Mouse (Mus musculus) neural tube, embryonic 14.5 days (tissue): ENCODE measurements around the gene Pla2g2c. TPM values are rescaled to one million over a fixed set of nuclear protein-coding genes. Genes with fewer than 3 reads are reported as not detected.

Experiments used
- ATAC-seq: fragments of 200-750 bp; cut with Nextera tagmentation; 2 replicates; pipeline ENCODE4 v1.8.0; 2017; ENCODE audit warnings: low read depth, mild to moderate bottlenecking, moderate TSS enrichment, moderate library complexity
- H3K27ac ChIP-seq: fragments of 300-500 bp; sonication (generic); 2 replicates; pipeline ENCODE4 v1.5.1; 2014; ENCODE audit warnings: low read depth, mild to moderate bottlenecking, control low read depth, low read length, moderate library complexity, mixed read lengths
- H3K27me3 ChIP-seq: fragments of 300-500 bp; sonication (generic); 2 replicates; pipeline ENCODE4 v1.6.1; 2014; ENCODE audit warnings: low read length; ENCODE audit not compliant: control insufficient read depth, insufficient read depth
- H3K36me3 ChIP-seq: fragments of 300-500 bp; sonication (generic); 2 replicates; pipeline ENCODE4 v1.6.1; 2014; ENCODE audit warnings: low read length, mixed read lengths; ENCODE audit not compliant: control insufficient read depth, insufficient read depth
- H3K4me1 ChIP-seq: fragments of 300-500 bp; sonication (generic); 2 replicates; pipeline ENCODE4 v1.6.1; 2014; ENCODE audit warnings: low read length; ENCODE audit not compliant: control insufficient read depth, insufficient read depth
- H3K4me2 ChIP-seq: fragments of 300-500 bp; sonication (generic); 2 replicates; pipeline ENCODE4 v1.6.1; 2014; ENCODE audit warnings: mild to moderate bottlenecking, low read depth, low read length, control low read depth
- H3K4me3 ChIP-seq: fragments of 300-500 bp; sonication (generic); 2 replicates; pipeline ENCODE4 v1.5.1; 2014; ENCODE audit warnings: low read depth, low read length, control low read depth, mixed read lengths
- H3K9ac ChIP-seq: fragments of 300-500 bp; sonication (generic); replicated peaks from 2 replicates; pipeline ENCODE4 v1.6.1; 2014; ENCODE audit warnings: low read depth, mild to moderate bottlenecking, control low read depth, low read length, mixed read lengths
- H3K9me3 ChIP-seq: fragments of 300-500 bp; sonication (generic); 2 replicates; pipeline ENCODE4 v1.6.1; 2016; ENCODE audit warnings: low read length; ENCODE audit not compliant: control insufficient read depth
- WGBS: fragments of 180-500 bp; shearing (Covaris S2); extraction: QIAGEN DNeasy Blood & Tissue Kit; methylation state at CpG from one replicate; pipeline ENCODE4 v1.1.7; 2014; 5-methylcytosine and 5-hydroxymethylcytosine counted together
- polyA plus RNA-seq: library from polyadenylated mRNA; unstranded; fragments of >200 nt; fragmentation: Nextera tagmentation; extraction: Ambion mirVana; gene quantifications from 2 replicates; pipeline ENCODE4 v1.2.1, GENCODE M21; 2014

The Pla2g2c gene
- 0.35 and 0.49 TPM in 2 replicates for polyA plus RNA-seq

GRCm38 (mm10) chr4:138724354-138725126 lies at the start of gene Pla2g2c:
TSS of gene Pla2g2c (plus strand) at chr4:138724792.
- peak within 1 kb of the TSS; percentile 24 for H3K4me3 ChIP-seq
- H3K9me3 ChIP-seq: no peaks in the 10 kb centered on the region
- H3K4me1 ChIP-seq: peaks cover 15% of the 10 kb centered on the region
- WGBS: 59% methylated on average over 18 of the region's 18 CpGs
- peak within 1 kb of the TSS; percentile 55 for H3K4me2 ChIP-seq
- no peaks in the 10 kb centered on the region for H3K27me3 ChIP-seq
- peak within 1 kb of the TSS; percentile 48; the same call in 1 of the 2 replicates for H3K27ac ChIP-seq
- no peak for ATAC-seq
- peak within 1 kb of the TSS; percentile 60 for H3K9ac ChIP-seq
- no peaks in the 10 kb centered on the region for H3K36me3 ChIP-seq

DNA sequence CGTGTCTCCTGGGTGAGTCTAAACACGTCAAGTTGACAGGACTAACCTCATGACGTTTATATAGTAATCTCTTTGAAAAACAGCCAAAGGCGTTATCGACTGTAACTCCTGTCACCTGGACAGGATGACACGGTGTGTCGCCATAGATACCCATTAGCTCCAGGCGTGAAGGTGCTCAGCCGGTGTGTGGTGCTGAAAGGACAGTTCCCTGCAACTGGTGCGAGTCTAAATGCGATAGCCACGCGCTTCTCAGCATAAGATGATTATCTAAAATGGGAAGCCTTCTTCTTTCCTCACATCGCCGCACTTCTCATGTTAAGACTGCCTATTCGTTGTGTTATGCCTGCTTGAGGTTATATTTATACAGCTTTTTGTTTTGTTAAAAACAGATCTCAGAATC lies 48.1 kb upstream of the Pla2g2c start:
- Histone ChIP-seq H3K9me3 (no peaks in the 10 kb centered on the region), H3K36me3 (no peaks in the 10 kb centered on the region), H3K27ac (no peak overlapping the region), H3K9ac (no peak overlapping the region), H3K4me3 (no peak overlapping the region), H3K4me1 (no peaks in the 10 kb centered on the region), H3K27me3 (no peaks in the 10 kb centered on the region), H3K4me2 (no peak overlapping the region)
- 14% methylated on average over 16 of the region's 16 CpGs for WGBS
- no peak for ATAC-seq

DNA sequence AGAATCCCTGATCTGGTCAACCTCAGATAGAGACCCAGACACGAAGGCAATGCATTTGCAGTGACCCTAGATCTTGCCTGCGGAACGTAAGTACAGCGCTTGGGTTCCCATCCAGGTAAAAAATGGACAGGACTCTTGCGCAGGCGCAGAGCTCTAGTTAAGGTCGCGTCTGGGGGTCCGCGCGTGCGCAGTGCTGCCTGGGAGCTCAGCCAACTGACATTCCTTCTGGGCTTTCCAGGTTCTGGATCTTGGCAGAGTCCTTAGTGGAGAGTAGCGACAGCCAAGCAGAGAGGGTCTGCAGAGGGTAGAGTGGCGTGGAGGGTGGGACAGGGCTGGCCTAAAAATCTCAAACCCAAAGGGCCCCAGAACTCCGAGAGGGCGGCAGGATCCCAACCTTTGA lies 47.0 kb upstream of the Pla2g2c start:
- Histone ChIP-seq H3K27ac (no peak overlapping the region; the same call in 1 of the 2 replicates), H3K9ac (no peak overlapping the region), H3K4me1 (no peaks in the 10 kb centered on the region), H3K4me3 (peak overlapping the region; percentile 6; the same call in 1 of the 2 replicates), H3K9me3 (no peaks in the 10 kb centered on the region), H3K36me3 (no peaks in the 10 kb centered on the region), H3K27me3 (no peaks in the 10 kb centered on the region), H3K4me2 (peak overlapping the region; percentile 41)
- WGBS: 23% methylated on average over 16 of the region's 16 CpGs
- peak; percentile 71 for ATAC-seq

DNA sequence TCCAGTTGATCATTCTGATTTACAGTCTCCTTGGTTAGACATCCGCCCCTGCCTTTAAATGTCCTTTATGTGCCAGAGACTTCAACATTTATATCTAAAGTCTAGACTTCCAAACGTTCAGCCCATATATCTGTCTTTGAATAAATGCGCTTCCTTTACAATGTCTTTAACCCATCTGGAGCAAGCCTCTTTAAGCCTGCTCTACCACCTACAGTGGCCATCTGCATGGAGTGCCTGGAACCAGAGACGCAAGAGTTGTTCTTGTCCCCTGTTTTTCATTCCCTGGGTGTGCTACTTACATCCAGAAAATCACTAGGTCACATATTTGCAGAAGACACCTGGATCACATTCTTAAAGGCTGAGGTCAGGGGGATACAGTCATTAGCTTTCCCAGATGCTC lies 44.5 kb upstream of the Pla2g2c start:
- H3K27me3 ChIP-seq: no peaks in the 10 kb centered on the region
- H3K4me2 ChIP-seq: no peak overlapping the region
- no peaks in the 10 kb centered on the region for H3K36me3 ChIP-seq
- 71% methylated on average over 4 of the region's 4 CpGs for WGBS
- 0 out of 2 replicates have a peak, but pooled peaks cover 3% of the 10 kb centered on the region for H3K4me1 ChIP-seq
- no peak for ATAC-seq
- no peak overlapping the region for H3K27ac ChIP-seq
- no peak overlapping the region for H3K4me3 ChIP-seq
- H3K9ac ChIP-seq: no peak overlapping the region
- H3K9me3 ChIP-seq: no peaks in the 10 kb centered on the region

GRCm38 (mm10) chr4:138682760-138683159 lies 41.8 kb upstream of the Pla2g2c start:
- Histone ChIP-seq H3K9me3 (no peaks in the 10 kb centered on the region), H3K27ac (peak overlapping the region; percentile 40), H3K4me1 (0 out of 2 replicates have a peak, but pooled peaks cover 3% of the 10 kb centered on the region), H3K36me3 (no peaks in the 10 kb centered on the region), H3K27me3 (no peaks in the 10 kb centered on the region), H3K4me2 (no peak overlapping the region), H3K4me3 (no peak overlapping the region), H3K9ac (no peak overlapping the region)
- 19% methylated on average over 2 of the region's 2 CpGs for WGBS
- 0 out of 2 replicates have a peak, but pooled peaks have one; percentile 46 for ATAC-seq

- Histone ChIP-seq H3K27ac (no peak overlapping the region), H3K4me1 (peaks cover 21% of the 10 kb centered on the region), H3K4me3 (no peak overlapping the region), H3K9ac (no peak overlapping the region), H3K27me3 (no peaks in the 10 kb centered on the region), H3K4me2 (no peak overlapping the region), H3K9me3 (no peaks in the 10 kb centered on the region), H3K36me3 (no peaks in the 10 kb centered on the region)
- 89% methylated on average over 6 of the region's 6 CpGs for WGBS
- ATAC-seq: no peak
Measured at GRCm38 (mm10) chr4:138685813-138686212, 38.8 kb upstream of the Pla2g2c start.

DNA sequence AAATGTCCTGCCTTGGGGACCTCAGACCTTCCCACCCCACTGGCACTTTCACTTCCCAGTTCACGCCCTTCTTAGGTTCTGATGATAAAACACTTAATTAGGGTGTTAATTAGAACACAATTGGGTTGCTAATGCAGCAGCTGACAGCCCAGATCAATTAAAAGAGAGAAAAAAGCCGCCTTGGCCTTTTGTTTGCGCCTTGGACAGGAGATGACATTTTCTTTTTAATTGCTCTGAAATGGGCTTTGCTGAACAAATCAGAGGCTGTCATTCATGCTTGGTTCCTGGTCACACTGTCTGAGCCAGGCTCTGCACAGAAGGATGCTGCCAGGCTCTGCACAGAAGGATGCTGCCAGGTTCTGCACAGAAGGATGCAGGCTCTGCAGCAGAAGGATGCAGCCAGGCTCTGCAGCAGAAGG lies 35.5 kb upstream of the Pla2g2c start:
- Histone ChIP-seq H3K27ac (peak overlapping the region; percentile 71; the same call in 1 of the 2 replicates), H3K27me3 (no peaks in the 10 kb centered on the region), H3K4me3 (no peak overlapping the region), H3K9me3 (no peaks in the 10 kb centered on the region), H3K4me2 (no peak overlapping the region), H3K9ac (no peak overlapping the region; the same call in 1 of the 2 replicates), H3K36me3 (no peaks in the 10 kb centered on the region), H3K4me1 (peaks cover 36% of the 10 kb centered on the region)
- no peak for ATAC-seq
- 5% methylated on average over 3 of the region's 3 CpGs for WGBS

DNA sequence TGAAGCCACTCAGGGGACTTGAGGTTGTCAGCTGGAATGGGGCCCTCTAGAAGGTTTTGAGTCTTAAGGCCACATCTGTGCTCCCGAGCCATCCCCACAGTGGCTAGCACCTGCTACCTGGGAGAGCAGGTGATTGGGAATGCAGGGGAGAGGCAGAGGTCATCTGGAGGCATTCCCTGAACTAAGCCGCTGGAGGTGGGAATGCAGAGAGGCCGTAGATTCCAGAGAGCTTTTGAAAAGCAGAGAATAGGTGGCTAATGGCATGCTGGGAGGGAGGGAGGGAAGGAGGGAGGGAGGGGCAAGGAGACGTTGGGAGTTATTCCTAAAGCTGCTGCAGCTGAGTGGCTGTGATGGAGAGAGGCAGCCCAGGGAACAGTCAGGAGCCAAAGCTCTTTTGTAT lies 34.0 kb upstream of the Pla2g2c start:
- Histone ChIP-seq H3K9me3 (no peaks in the 10 kb centered on the region), H3K27ac (no peak overlapping the region), H3K36me3 (no peaks in the 10 kb centered on the region), H3K4me2 (no peak overlapping the region), H3K27me3 (no peaks in the 10 kb centered on the region), H3K9ac (no peak overlapping the region), H3K4me1 (peaks cover 36% of the 10 kb centered on the region), H3K4me3 (no peak overlapping the region)
- 3% methylated on average over 4 of the region's 4 CpGs for WGBS
- no peak for ATAC-seq

DNA sequence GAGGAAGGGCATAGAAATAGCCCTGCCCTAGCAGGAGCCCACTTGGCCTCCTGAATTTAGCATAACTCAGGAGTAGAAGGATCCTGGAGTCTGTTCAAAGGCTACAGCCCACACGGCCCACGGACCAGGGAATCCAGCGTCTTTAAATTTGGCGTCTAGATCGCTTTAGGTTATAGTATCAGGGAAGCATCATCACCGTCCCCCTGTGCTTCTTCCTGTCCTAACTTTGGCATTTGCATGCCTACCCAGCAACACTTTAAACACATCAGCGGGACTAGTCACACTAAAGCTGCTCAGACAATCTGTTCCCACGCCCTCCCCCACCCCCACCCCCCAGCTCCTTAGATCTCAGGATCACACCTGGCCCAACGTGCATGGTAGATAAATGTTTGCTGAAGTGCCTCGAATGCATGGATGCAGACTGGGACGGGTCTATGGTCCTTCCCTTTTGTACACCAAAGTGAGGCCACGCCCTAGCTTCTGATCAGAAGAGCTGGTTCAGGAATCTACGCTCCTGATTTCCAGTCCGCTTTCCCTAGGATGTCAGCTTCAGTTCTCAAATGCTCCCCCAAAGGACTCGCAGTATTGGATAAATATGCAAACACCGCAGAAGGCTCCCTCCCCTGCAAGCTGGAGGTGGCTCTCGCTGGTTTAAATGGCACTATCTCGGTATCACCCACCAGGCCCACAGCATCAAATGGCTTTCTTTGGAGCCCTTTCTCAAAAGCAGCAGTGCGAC lies 33.0 kb upstream of the Pla2g2c start:
- Histone ChIP-seq H3K4me2 (no peak overlapping the region), H3K4me3 (no peak overlapping the region), H3K27me3 (no peaks in the 10 kb centered on the region), H3K9me3 (no peaks in the 10 kb centered on the region), H3K9ac (no peak overlapping the region), H3K36me3 (no peaks in the 10 kb centered on the region), H3K27ac (no peak overlapping the region), H3K4me1 (peaks cover 36% of the 10 kb centered on the region)
- 10% methylated on average over 19 of the region's 19 CpGs for WGBS
- no peak for ATAC-seq
